ENCODE assay signal across 12 mouse cellular contexts in the genomic region with DNA sequence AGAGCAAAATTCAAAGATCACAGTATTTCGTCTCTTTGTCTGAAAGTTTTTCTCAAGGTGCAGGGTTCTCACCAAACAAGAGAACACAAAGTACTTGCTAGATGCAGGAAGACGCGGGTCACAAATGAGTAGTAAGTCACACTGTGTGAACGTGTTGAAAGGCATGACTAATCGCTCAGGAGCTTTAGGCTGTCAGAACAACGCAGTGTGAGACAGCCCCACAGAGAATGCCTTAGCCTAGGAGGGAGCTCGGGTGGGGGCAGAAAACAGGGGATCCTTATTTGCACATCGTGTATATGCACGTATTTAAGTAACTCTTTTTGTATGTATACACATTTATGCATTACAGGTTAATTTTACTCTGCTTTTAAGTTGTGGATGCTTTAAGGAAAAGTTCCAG. TPM values are rescaled to one million over a fixed set of nuclear protein-coding genes. Genes with fewer than 3 reads are reported as not detected.
A peak's percentile ranks its signal among the peaks of the same experiment; 100 is the strongest.
DNase-seq lines count a peak whose midpoint lies in the region; ATAC-seq and TF ChIP-seq lines count a peak whose summit lies in the region.
"Had no signal": no experiment of that assay in that cellular context is flagged by ENCODE, and none has a peak within 500 bp of the region (broad histone marks: within the 10 kb centered on the region; RNA-seq: fewer than 3 reads in every experiment).

No protein-coding gene starts in this region.

- H3K27me3 ChIP-seq in midbrain, embryonic 10.5 days (ENCODE audit: low read depth, poor library complexity, severe bottlenecking), result no peaks in the 10 kb centered on the region
- no peaks in the 10 kb centered on the region for H3K27me3 ChIP-seq in midbrain, postnatal 0 days (ENCODE audit: insufficient read depth, low read length)
- H3K27me3 ChIP-seq in hindbrain, embryonic 11.5 days (ENCODE audit: control insufficient read depth, insufficient read depth, low read length), result no peaks in the 10 kb centered on the region
- no peaks in the 10 kb centered on the region for H3K27me3 ChIP-seq in myocyte (ENCODE audit: control insufficient read depth, insufficient read depth, insufficient read length)
- H3K27me3 ChIP-seq: limb, embryonic 15.5 days had no signal

- ATAC-seq in midbrain, postnatal 0 days (ENCODE audit: low FRiP score), result no peak
- peak; percentile 80 for ATAC-seq in hindbrain, embryonic 11.5 days (ENCODE audit: low FRiP score)
- ATAC-seq: lung, postnatal 0 days had no signal

- peak overlapping the region; percentile 79 for H3K27ac ChIP-seq in midbrain, embryonic 10.5 days (replicated peaks)
- H3K27ac ChIP-seq in midbrain, postnatal 0 days (ENCODE audit: low read depth, low read length), result no peak overlapping the region
- peak overlapping the region; percentile 42; the same call in 1 of the 2 replicates for H3K27ac ChIP-seq in hindbrain, embryonic 11.5 days (ENCODE audit: low read depth, low read length)
- H3K27ac ChIP-seq: layer of hippocampus, adult 2 months; limb, embryonic 15.5 days had no signal

- H3K9ac ChIP-seq in midbrain, postnatal 0 days (replicated peaks; ENCODE audit: low read length, poor library complexity, severe bottlenecking), result no peak overlapping the region
- H3K9ac ChIP-seq in hindbrain, embryonic 11.5 days (ENCODE audit: low read depth, low read length), result no peak overlapping the region
- H3K9ac ChIP-seq: limb, embryonic 15.5 days had no signal

- no peak for TF ChIP-seq CTCF in midbrain, postnatal 0 days (IDR thresholded peaks at IDR 0.05)

- 21% methylated on average over 9 of the region's 9 CpGs for WGBS in midbrain, embryonic 10.5 days
- whole genome bisulfite sequencing in midbrain, postnatal 0 days, result 16% methylated on average over 9 of the region's 9 CpGs
- WGBS in hindbrain, embryonic 11.5 days, result 11% methylated on average over 9 of the region's 9 CpGs

- no peak overlapping the region for H3ac ChIP-seq in myocyte (ENCODE audit: control insufficient read depth, insufficient read length)

- DNase-seq in midbrain, embryonic 10.5 days (ENCODE audit: low spot score), result peak; percentile 36
- DNase-seq in midbrain, postnatal 0 days (ENCODE audit: low spot score), result no peak
- peak; percentile 25 for DNase-seq in embryo, embryonic 9.5 days (ENCODE audit: extremely low spot score)
- DNase-seq in hindbrain, embryonic 11.5 days (ENCODE audit: low spot score), result peak; percentile 41
- no peak for DNase-seq in layer of hippocampus, adult 9-11 months
- DNase-seq in left cerebral cortex, adult 11 months (ENCODE audit: low spot score), result no peak
- DNase-seq: cerebellum, postnatal 36 days; right cerebral cortex, postnatal 25 days had no signal

- H3K36me3 ChIP-seq in midbrain, embryonic 10.5 days, result peaks cover 16% of the 10 kb centered on the region
- H3K36me3 ChIP-seq in midbrain, postnatal 0 days (ENCODE audit: insufficient read depth, low read length), result no peaks in the 10 kb centered on the region
- no peaks in the 10 kb centered on the region for H3K36me3 ChIP-seq in hindbrain, embryonic 11.5 days (ENCODE audit: control insufficient read depth, insufficient read depth, low read length)
- no peaks in the 10 kb centered on the region for H3K36me3 ChIP-seq in myocyte (ENCODE audit: control insufficient read depth, insufficient read depth)
- H3K36me3 ChIP-seq: limb, embryonic 15.5 days had no signal

- no peak for TF ChIP-seq POLR2A in myocyte (IDR thresholded peaks at IDR 0.05; ENCODE audit: insufficient read length, low read depth)

- H3K4me2 ChIP-seq in midbrain, postnatal 0 days (ENCODE audit: low read depth, low read length, poor library complexity, severe bottlenecking), result no peak overlapping the region
- H3K4me2 ChIP-seq in hindbrain, embryonic 11.5 days (replicated peaks; ENCODE audit: low read depth, low read length), result no peak overlapping the region
- peak overlapping the region; percentile 31 for H3K4me2 ChIP-seq in myocyte (ENCODE audit: low read depth)
- H3K4me2 ChIP-seq: limb, embryonic 15.5 days had no signal

- peaks cover 61% of the 10 kb centered on the region for H3K4me1 ChIP-seq in midbrain, embryonic 10.5 days
- H3K4me1 ChIP-seq in midbrain, postnatal 0 days (ENCODE audit: insufficient read depth, low read length), result no peaks in the 10 kb centered on the region
- peaks cover 4% of the 10 kb centered on the region; the same call in 1 of the 2 replicates for H3K4me1 ChIP-seq in hindbrain, embryonic 11.5 days (replicated peaks; ENCODE audit: control insufficient read depth, insufficient read depth, low read length)

- H3K9me3 ChIP-seq in midbrain, embryonic 10.5 days (replicated peaks), result no peaks in the 10 kb centered on the region
- H3K9me3 ChIP-seq in midbrain, postnatal 0 days (ENCODE audit: low read length), result no peaks in the 10 kb centered on the region
- no peaks in the 10 kb centered on the region for H3K9me3 ChIP-seq in hindbrain, embryonic 11.5 days (ENCODE audit: control insufficient read depth, low read length)
- H3K9me3 ChIP-seq: limb, embryonic 15.5 days had no signal

- peak overlapping the region; percentile 16; the same call in 1 of the 2 replicates for H3K4me3 ChIP-seq in midbrain, embryonic 10.5 days
- no peak overlapping the region for H3K4me3 ChIP-seq in midbrain, postnatal 0 days (ENCODE audit: low read depth, low read length)
- no peak overlapping the region for H3K4me3 ChIP-seq in hindbrain, embryonic 11.5 days (ENCODE audit: low read depth, low read length)
- H3K4me3 ChIP-seq in myocyte, result no peak overlapping the region
- H3K4me3 ChIP-seq: layer of hippocampus, adult 2 months; limb, embryonic 15.5 days had no signal

- H3K79me2 ChIP-seq in myocyte (ENCODE audit: control insufficient read depth, insufficient read depth), result no peaks in the 10 kb centered on the region

TF ChIP-seq in myocyte, 11 proteins besides CTCF, POLR2A, EP300 and RAD21:
- no peak for TF ChIP-seq E2F4 (IDR thresholded peaks at IDR 0.05; ENCODE audit: insufficient read depth)
- no peak for TF ChIP-seq MYOD1 (IDR thresholded peaks at IDR 0.05; ENCODE audit: control insufficient read depth in 1 of 3, insufficient read length in 2 of 3, low read depth in 2 of 3)
- no peak for TF ChIP-seq SRF (IDR thresholded peaks at IDR 0.05; ENCODE audit: control insufficient read depth, insufficient read length, low read depth)
- no peak for TF ChIP-seq REST (IDR thresholded peaks at IDR 0.05; ENCODE audit: insufficient read depth, insufficient read length)
- TF ChIP-seq CEBPB (IDR thresholded peaks at IDR 0.05; ENCODE audit: insufficient read depth, poor library complexity, severe bottlenecking), result no peak
- no peak for TF ChIP-seq TCF3 (IDR thresholded peaks at IDR 0.05; ENCODE audit: insufficient read length, low read depth)
- no peak for TF ChIP-seq MYOG (IDR thresholded peaks at IDR 0.05; ENCODE audit: control insufficient read depth in 1 of 3, insufficient read depth in 1 of 3, insufficient read length in 2 of 3, low read depth in 2 of 3)
- TF ChIP-seq MAX (IDR thresholded peaks at IDR 0.05; ENCODE audit: low read depth), result no peak
- no peak for TF ChIP-seq POLR2AphosphoS2 (IDR thresholded peaks at IDR 0.05; ENCODE audit: insufficient read length, low read depth)
- TF ChIP-seq TCF12 (IDR thresholded peaks at IDR 0.05; ENCODE audit: insufficient read depth, poor library complexity, severe bottlenecking), result no peak
- TF ChIP-seq USF1 (IDR thresholded peaks at IDR 0.05; ENCODE audit: low read depth), result no peak

RNA-seq across cellular contexts. Expression of gene Slc25a31, which starts 21.8 kb away (rescaled TPM):
- 0.10 and 0.21 TPM in 2 replicates for polyA plus RNA-seq in midbrain, embryonic 10.5 days (2016; fragmentation: Nextera tagmentation; extraction: Ambion mirVana)
- total RNA-seq in midbrain, postnatal 0 days (2014; rRNA removed), result 0.49 TPM in 1 of 2 replicates, not detected in the other
- polyA plus RNA-seq in midbrain, postnatal 0 days (2015; fragmentation: Nextera tagmentation; extraction: Ambion mirVana), result 0.09 and 0.50 TPM in 2 replicates
- 0.11 and 0.27 TPM in 2 replicates for polyA plus RNA-seq in hindbrain, embryonic 11.5 days (2014; fragmentation: Nextera tagmentation; extraction: Ambion mirVana)
- not detected for polyA plus RNA-seq in myocyte (2012; fragmentation: generic; extraction: Trizol)

RNA-seq across cellular contexts. Expression of gene Hspa4l, which starts 57.5 kb away (rescaled TPM):
- polyA plus RNA-seq in midbrain, embryonic 10.5 days (2016; fragmentation: Nextera tagmentation; extraction: Ambion mirVana), result 55.1 and 56.1 TPM in 2 replicates
- 33.2 and 39.5 TPM in 2 replicates for total RNA-seq in midbrain, postnatal 0 days (2014; rRNA removed)
- polyA plus RNA-seq in midbrain, postnatal 0 days (2015; fragmentation: Nextera tagmentation; extraction: Ambion mirVana), result 38.8 and 43.1 TPM in 2 replicates
- polyA plus RNA-seq in hindbrain, embryonic 11.5 days (2014; fragmentation: Nextera tagmentation; extraction: Ambion mirVana), result 69.3 and 71.2 TPM in 2 replicates
- 15.3 TPM for polyA plus RNA-seq in myocyte (2012; fragmentation: generic; extraction: Trizol)

Comparison
In these comparisons a context has a peak if more than half of its experiments do, and no peak if none do; other contexts are left out.
1. DNase-seq: peak in midbrain, embryonic 10.5 days (single experiment), embryo, embryonic 9.5 days (single experiment) and hindbrain, embryonic 11.5 days (single experiment); none in midbrain, postnatal 0 days (single experiment), layer of hippocampus, adult 9-11 months (single experiment) and left cerebral cortex, adult 11 months (single experiment).